Mouse (Mus musculus) heart, postnatal 0 days (tissue): ENCODE measurements around the gene Gpr39. TPM values are rescaled to one million over a fixed set of nuclear protein-coding genes. Genes with fewer than 3 reads are reported as not detected.

Experiments used
- ATAC-seq: fragments of 200-750 bp; cut with Nextera tagmentation; 2 replicates; pipeline ENCODE4 v1.8.0; 2017; ENCODE audit warnings: low read depth, moderate number of reproducible peaks, moderate library complexity; ENCODE audit not compliant: insufficient read depth
- DNase-seq: peaks from one replicate; pipeline ENCODE4 v3.0.0-alpha.2; 2016; ENCODE audit warnings: low spot score
- H3K27ac ChIP-seq: fragments of 300-500 bp; sonication (generic); 2 replicates; pipeline ENCODE4 v1.5.1; 2014; ENCODE audit warnings: low read depth, mild to moderate bottlenecking
- H3K27me3 ChIP-seq: fragments of 300-500 bp; sonication (generic); 2 replicates; pipeline ENCODE4 v1.6.1; 2014; ENCODE audit warnings: low read length, mixed read lengths; ENCODE audit not compliant: control insufficient read depth, insufficient read depth
- H3K36me3 ChIP-seq: fragments of 300-500 bp; sonication (generic); replicated peaks from 2 replicates; pipeline ENCODE4 v1.6.1; 2014; ENCODE audit warnings: low read length, mixed read lengths; ENCODE audit not compliant: control insufficient read depth, insufficient read depth
- H3K4me1 ChIP-seq: fragments of 300-500 bp; sonication (generic); 2 replicates; pipeline ENCODE4 v1.6.1; 2014; ENCODE audit warnings: antibody characterized with exemption; ENCODE audit not compliant: control insufficient read depth, insufficient read depth
- H3K4me2 ChIP-seq: fragments of 300-500 bp; sonication (generic); 2 replicates; pipeline ENCODE4 v1.6.1; 2014; ENCODE audit warnings: low read depth, mild to moderate bottlenecking, low read length, moderate library complexity
- H3K4me3 ChIP-seq: fragments of 300-500 bp; sonication (generic); 2 replicates; pipeline ENCODE4 v1.5.1; 2014; ENCODE audit warnings: low read depth, low read length
- H3K9ac ChIP-seq: fragments of 300-500 bp; sonication (generic); replicated peaks from 2 replicates; pipeline ENCODE4 v1.6.1; 2014; ENCODE audit warnings: low read depth, low read length, mixed read lengths
- H3K9me3 ChIP-seq: fragments of 300-500 bp; sonication (generic); replicated peaks from 2 replicates; pipeline ENCODE4 v1.6.1; 2016; ENCODE audit warnings: low read length; ENCODE audit not compliant: control insufficient read depth
- CTCF ChIP-seq: IDR thresholded peaks from 2 replicates; pipeline ENCODE4 v1.5.1; 2016; ENCODE audit warnings: antibody characterized with exemption, control low read depth, low read depth
- EP300 ChIP-seq: IDR thresholded peaks from 2 replicates; pipeline ENCODE4 v1.6.1; 2016; ENCODE audit warnings: antibody characterized with exemption, low read depth
- WGBS: fragments of 180-500 bp; shearing (Covaris S2); extraction: QIAGEN DNeasy Blood & Tissue Kit; methylation state at CpG from one replicate; pipeline ENCODE4 v1.1.7; 2014; 5-methylcytosine and 5-hydroxymethylcytosine counted together
- polyA plus RNA-seq: library from polyadenylated mRNA; unstranded; fragments of >200 nt; fragmentation: Nextera tagmentation; extraction: Ambion mirVana; gene quantifications from 2 replicates; pipeline ENCODE4 v1.2.1, GENCODE M21; 2015
- total RNA-seq: library from RNA; depleted of rRNA; stranded (reverse); fragments of >200 nt; gene quantifications from 2 replicates; pipeline ENCODE4 v1.2.3, GENCODE M21; 2014; ENCODE audit warnings: low replicate concordance; rRNA removed

Gene Gpr39
- total and polyA plus RNA-seq, 2 experiments from 2014 or later: 0.27 to 1.1 TPM

DNA sequence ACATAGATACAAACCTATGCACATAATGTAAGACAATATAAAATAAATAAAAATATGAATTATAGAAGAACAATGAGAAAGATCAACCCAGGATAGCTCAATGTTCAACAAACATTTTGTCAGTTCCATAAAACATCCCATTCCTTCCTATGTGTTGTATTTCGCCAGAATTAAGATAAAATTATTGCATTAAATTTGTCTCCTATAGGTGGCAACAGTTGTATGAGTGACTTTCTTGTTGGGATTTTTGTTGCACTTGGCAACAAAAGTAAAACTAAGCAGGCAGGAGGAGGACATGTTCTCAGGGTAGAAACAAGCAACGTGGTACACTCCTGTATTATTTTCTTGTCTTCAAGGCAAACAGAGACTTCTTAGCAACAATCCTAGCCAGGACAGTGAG is 246.3 kb downstream of the Gpr39 start:
- DNase-seq: no peak
- Histone ChIP-seq H3K9ac (no peak overlapping the region), H3K27ac (no peak overlapping the region), H3K27me3 (no peaks in the 10 kb centered on the region), H3K9me3 (peaks cover 13% of the 10 kb centered on the region; the same call in 1 of the 2 replicates), H3K4me3 (no peak overlapping the region), H3K4me1 (no peaks in the 10 kb centered on the region), H3K4me2 (no peak overlapping the region), H3K36me3 (no peaks in the 10 kb centered on the region)
- TF ChIP-seq EP300 (no peak), CTCF (no peak)
- no peak for ATAC-seq
- WGBS: 37% methylated on average over 2 of the region's 2 CpGs

Other genes starting within 250 kb of the Gpr39 start
- gene Actr3, start 241.3 kb upstream of the Gpr39 start, total RNA-seq: 193 and 208 TPM in 2 replicates
- 242 and 287 TPM in 2 replicates for gene Actr3, start 241.3 kb upstream of the Gpr39 start, polyA plus RNA-seq
- 67.3 and 78.8 TPM in 2 replicates for gene Slc35f5, start 116.4 kb upstream of the Gpr39 start, total RNA-seq
- 80.8 and 99.2 TPM in 2 replicates for gene Slc35f5, start 116.4 kb upstream of the Gpr39 start, polyA plus RNA-seq
- gene Lypd1, start 236.1 kb downstream of the Gpr39 start, total RNA-seq: 0.15 and 0.42 TPM in 2 replicates
- 0.55 and 1.4 TPM in 2 replicates for gene Lypd1, start 236.1 kb downstream of the Gpr39 start, polyA plus RNA-seq